Mouse (Mus musculus): Measurements from ENCODE around the gene Best2. TPM values are rescaled to one million over a fixed set of nuclear protein-coding genes. Genes with fewer than 3 reads are reported as not detected.
A peak's percentile ranks its signal among the peaks of the same experiment; 100 is the strongest.

Best2 gene
- polyA plus RNA-seq (2014; fragmentation: Nextera tagmentation; extraction: Ambion mirVana), result not detected in 2 replicates

GRCm38 (mm10) chr8:85014431-85014830, at the start of gene Best2:
Gene Best2 (minus strand): TSS chr8:85014531.
- peaks cover 48% of the 10 kb centered on the region for H3K27me3 ChIP-seq (ENCODE audit: control insufficient read depth, insufficient read depth, low read length)
- 45% methylated on average over 2 of the region's 2 CpGs for WGBS
- ATAC-seq (ENCODE audit: insufficient number of reproducible peaks, insufficient read depth, low FRiP score, low read depth), result no peak
- H3K27ac ChIP-seq (replicated peaks in 1 of 2; ENCODE audit: control insufficient read depth in 1 of 2, insufficient read depth in 1 of 2, low read depth in 2 of 2, low read length in 2 of 2), result no peak within 1 kb of the TSS
- H3K4me3 ChIP-seq (ENCODE audit: control insufficient read depth in 1 of 2, insufficient read depth in 1 of 2, low read depth in 1 of 2, low read length in 2 of 2), result peak within 1 kb of the TSS; percentile 20 to 21
- 0 out of 4 replicates have a peak, but pooled peaks cover 0 to 3% of the 10 kb centered on the region in 2 experiments for H3K4me1 ChIP-seq (ENCODE audit: control insufficient read depth in 2 of 2, insufficient read depth in 2 of 2, low read length in 2 of 2)
- H3K4me2 ChIP-seq (ENCODE audit: low read length), result peak within 1 kb of the TSS; percentile 59
- H3K9me3 ChIP-seq (ENCODE audit: control insufficient read depth, low read length), result no peaks in the 10 kb centered on the region
- H3K36me3 ChIP-seq (ENCODE audit: control insufficient read depth, insufficient read depth, low read length), result peaks cover 25% of the 10 kb centered on the region
- 0 out of 2 replicates have a peak within 1 kb of the TSS, but pooled peaks have one; percentile 14 for H3K9ac ChIP-seq (ENCODE audit: low read length)

- H3K4me3 ChIP-seq (ENCODE audit: control insufficient read depth in 1 of 2, insufficient read depth in 1 of 2, low read depth in 1 of 2, low read length in 2 of 2), result no peak overlapping the region
- no peaks in the 10 kb centered on the region for H3K9me3 ChIP-seq (ENCODE audit: control insufficient read depth, low read length)
- H3K9ac ChIP-seq (ENCODE audit: low read length), result no peak overlapping the region
- ATAC-seq (ENCODE audit: insufficient number of reproducible peaks, insufficient read depth, low FRiP score, low read depth), result no peak
- H3K4me2 ChIP-seq (ENCODE audit: low read length), result no peak overlapping the region
- H3K36me3 ChIP-seq (ENCODE audit: control insufficient read depth, insufficient read depth, low read length), result peaks cover 22% of the 10 kb centered on the region
- H3K27ac ChIP-seq (replicated peaks in 1 of 2; ENCODE audit: control insufficient read depth in 1 of 2, insufficient read depth in 1 of 2, low read depth in 2 of 2, low read length in 2 of 2), result no peak overlapping the region
- 94% methylated on average over 4 of the region's 4 CpGs for WGBS
- H3K4me1 ChIP-seq (ENCODE audit: control insufficient read depth in 2 of 2, insufficient read depth in 2 of 2, low read length in 2 of 2), result peaks cover 3 to 7% of the 10 kb centered on the region in 2 experiments; a peak in 3 of 4 replicates
- no peaks in the 10 kb centered on the region for H3K27me3 ChIP-seq (ENCODE audit: control insufficient read depth, insufficient read depth, low read length)
Measured at GRCm38 (mm10) chr8:85062603-85063002, 48.3 kb upstream of the Best2 start.

- Histone ChIP-seq H3K36me3 (ENCODE audit: control insufficient read depth, insufficient read depth, low read length) (peaks cover 26% of the 10 kb centered on the region), H3K9me3 (ENCODE audit: control insufficient read depth, low read length) (no peaks in the 10 kb centered on the region), H3K9ac (ENCODE audit: low read length) (peak within 1 kb of the TSS; percentile 80), H3K4me2 (ENCODE audit: low read length) (peak within 1 kb of the TSS; percentile 90), H3K4me1 (ENCODE audit: control insufficient read depth in 2 of 2, insufficient read depth in 2 of 2, low read length in 2 of 2) (peaks cover 3 to 7% of the 10 kb centered on the region in 2 experiments; a peak in 3 of 4 replicates), H3K27me3 (ENCODE audit: control insufficient read depth, insufficient read depth, low read length) (no peaks in the 10 kb centered on the region), H3K27ac (replicated peaks in 1 of 2; ENCODE audit: control insufficient read depth in 1 of 2, insufficient read depth in 1 of 2, low read depth in 2 of 2, low read length in 2 of 2) (no peak within 1 kb of the TSS), H3K4me3 (ENCODE audit: control insufficient read depth in 1 of 2, insufficient read depth in 1 of 2, low read depth in 1 of 2, low read length in 2 of 2) (peak within 1 kb of the TSS; percentile 76 to 79)
- under 1% methylated on average over 52 of the region's 53 CpGs for WGBS
- peak; percentile 78 for ATAC-seq (ENCODE audit: insufficient number of reproducible peaks, insufficient read depth, low FRiP score, low read depth)
Measured at GRCm38 (mm10) chr8:85059879-85060616, 45.7 kb upstream of the Best2 start, which contains the start of gene Fbxw9. Gene Fbxw9 (plus strand): TSS chr8:85060055.

GRCm38 (mm10) chr8:85057367-85057766, 43.0 kb upstream of the Best2 start:
- Histone ChIP-seq H3K4me2 (ENCODE audit: low read length) (no peak overlapping the region), H3K4me1 (ENCODE audit: control insufficient read depth in 2 of 2, insufficient read depth in 2 of 2, low read length in 2 of 2) (peaks cover 3 to 7% of the 10 kb centered on the region in 2 experiments; a peak in 3 of 4 replicates), H3K36me3 (ENCODE audit: control insufficient read depth, insufficient read depth, low read length) (peaks cover 50% of the 10 kb centered on the region), H3K9ac (ENCODE audit: low read length) (no peak overlapping the region), H3K4me3 (ENCODE audit: control insufficient read depth in 1 of 2, insufficient read depth in 1 of 2, low read depth in 1 of 2, low read length in 2 of 2) (no peak overlapping the region), H3K27me3 (ENCODE audit: control insufficient read depth, insufficient read depth, low read length) (no peaks in the 10 kb centered on the region), H3K27ac (replicated peaks in 1 of 2; ENCODE audit: control insufficient read depth in 1 of 2, insufficient read depth in 1 of 2, low read depth in 2 of 2, low read length in 2 of 2) (no peak overlapping the region), H3K9me3 (ENCODE audit: control insufficient read depth, low read length) (no peaks in the 10 kb centered on the region)
- WGBS, result 85% methylated on average over 7 of the region's 7 CpGs
- no peak for ATAC-seq (ENCODE audit: insufficient number of reproducible peaks, insufficient read depth, low FRiP score, low read depth)

GRCm38 (mm10) chr8:85043619-85044018, 29.3 kb upstream of the Best2 start:
- H3K4me2 ChIP-seq (ENCODE audit: low read length), result no peak overlapping the region
- no peak overlapping the region for H3K27ac ChIP-seq (replicated peaks in 1 of 2; ENCODE audit: control insufficient read depth in 1 of 2, insufficient read depth in 1 of 2, low read depth in 2 of 2, low read length in 2 of 2)
- peaks cover 0 to 7% of the 10 kb centered on the region in 2 experiments; a peak in 2 of 4 replicates for H3K4me1 ChIP-seq (ENCODE audit: control insufficient read depth in 2 of 2, insufficient read depth in 2 of 2, low read length in 2 of 2)
- no peak for ATAC-seq (ENCODE audit: insufficient number of reproducible peaks, insufficient read depth, low FRiP score, low read depth)
- H3K4me3 ChIP-seq (ENCODE audit: control insufficient read depth in 1 of 2, insufficient read depth in 1 of 2, low read depth in 1 of 2, low read length in 2 of 2), result no peak overlapping the region
- H3K9me3 ChIP-seq (ENCODE audit: control insufficient read depth, low read length), result no peaks in the 10 kb centered on the region
- H3K36me3 ChIP-seq (ENCODE audit: control insufficient read depth, insufficient read depth, low read length), result peaks cover 88% of the 10 kb centered on the region
- no peaks in the 10 kb centered on the region for H3K27me3 ChIP-seq (ENCODE audit: control insufficient read depth, insufficient read depth, low read length)
- 93% methylated on average over 6 of the region's 6 CpGs for WGBS
- H3K9ac ChIP-seq (ENCODE audit: low read length), result no peak overlapping the region

GRCm38 (mm10) chr8:85037681-85038531, 23.6 kb upstream of the Best2 start:
- under 1% methylated on average over 56 of the region's 57 CpGs for WGBS
- Histone ChIP-seq H3K9ac (ENCODE audit: low read length) (peak overlapping the region; percentile 92), H3K27me3 (ENCODE audit: control insufficient read depth, insufficient read depth, low read length) (no peaks in the 10 kb centered on the region), H3K9me3 (ENCODE audit: control insufficient read depth, low read length) (no peaks in the 10 kb centered on the region), H3K4me2 (ENCODE audit: low read length) (peak overlapping the region; percentile 96), H3K4me1 (ENCODE audit: control insufficient read depth in 2 of 2, insufficient read depth in 2 of 2, low read length in 2 of 2) (peaks cover 0 to 22% of the 10 kb centered on the region in 2 experiments; a peak in 3 of 4 replicates), H3K4me3 (ENCODE audit: control insufficient read depth in 1 of 2, insufficient read depth in 1 of 2, low read depth in 1 of 2, low read length in 2 of 2) (peak overlapping the region; percentile 84 to 96), H3K36me3 (ENCODE audit: control insufficient read depth, insufficient read depth, low read length) (peaks cover 43% of the 10 kb centered on the region), H3K27ac (replicated peaks in 1 of 2; ENCODE audit: control insufficient read depth in 1 of 2, insufficient read depth in 1 of 2, low read depth in 2 of 2, low read length in 2 of 2) (peak overlapping the region; percentile 99)
- 0 out of 2 replicates have a peak, but pooled peaks have one; percentile 19 for ATAC-seq (ENCODE audit: insufficient number of reproducible peaks, insufficient read depth, low FRiP score, low read depth)

- peak overlapping the region; percentile 96 for H3K4me2 ChIP-seq (ENCODE audit: low read length)
- peaks cover 44% of the 10 kb centered on the region for H3K36me3 ChIP-seq (ENCODE audit: control insufficient read depth, insufficient read depth, low read length)
- H3K4me1 ChIP-seq (ENCODE audit: control insufficient read depth in 2 of 2, insufficient read depth in 2 of 2, low read length in 2 of 2), result peaks cover 0 to 22% of the 10 kb centered on the region in 2 experiments; a peak in 3 of 4 replicates
- no peaks in the 10 kb centered on the region for H3K27me3 ChIP-seq (ENCODE audit: control insufficient read depth, insufficient read depth, low read length)
- peak overlapping the region; percentile 84 to 96 for H3K4me3 ChIP-seq (ENCODE audit: control insufficient read depth in 1 of 2, insufficient read depth in 1 of 2, low read depth in 1 of 2, low read length in 2 of 2)
- peak; percentile 11 for ATAC-seq (ENCODE audit: insufficient number of reproducible peaks, insufficient read depth, low FRiP score, low read depth)
- H3K9me3 ChIP-seq (ENCODE audit: control insufficient read depth, low read length), result no peaks in the 10 kb centered on the region
- peak overlapping the region; percentile 92 for H3K9ac ChIP-seq (ENCODE audit: low read length)
- H3K27ac ChIP-seq (replicated peaks in 1 of 2; ENCODE audit: control insufficient read depth in 1 of 2, insufficient read depth in 1 of 2, low read depth in 2 of 2, low read length in 2 of 2), result peak overlapping the region; percentile 99
- WGBS, result under 1% methylated on average over 14 of the region's 14 CpGs
Measured at GRCm38 (mm10) chr8:85037366-85037680, 23.0 kb upstream of the Best2 start.
